25 mouse cellular contexts compared by ENCODE assay signal in genomic region chr11:31778766-31779165, GRCm38 (mm10).
DNase-seq lines count a peak whose midpoint lies in the region; ATAC-seq lines count a peak whose summit lies in the region.
"Had no signal": no experiment of that assay in that cellular context is flagged by ENCODE, and none has a peak within 500 bp of the region (broad histone marks: within the 10 kb centered on the region; RNA-seq: fewer than 3 reads in every experiment).

No protein-coding gene starts in this region.

- H3K4me3 ChIP-seq in embryonic facial prominence, embryonic 12.5 days: no peak overlapping the region
- H3K4me3 ChIP-seq in embryonic facial prominence, embryonic 10.5 days: no peak overlapping the region
- no peak overlapping the region for H3K4me3 ChIP-seq in liver, embryonic 13.5 days (replicated peaks)
- H3K4me3 ChIP-seq in liver, embryonic 11.5 days (ENCODE audit: low read depth, low read length): no peak overlapping the region
- no peak overlapping the region for H3K4me3 ChIP-seq in kidney, embryonic 16.5 days (ENCODE audit: low read length)
- H3K4me3 ChIP-seq: forebrain, embryonic 13.5 days; heart, adult 2 months; heart, embryonic 12.5 days; hindbrain, embryonic 13.5 days; midbrain, embryonic 13.5 days; neural tube, embryonic 13.5 days had no signal

- 0 out of 2 replicates have a peak, but pooled peaks have one; percentile 35 for ATAC-seq in embryonic facial prominence, embryonic 12.5 days (ENCODE audit: insufficient number of reproducible peaks, insufficient read depth, low FRiP score, low TSS enrichment)
- no peak for ATAC-seq in liver, embryonic 13.5 days (ENCODE audit: low read depth)
- no peak for ATAC-seq in liver, embryonic 11.5 days (replicated peaks; ENCODE audit: low FRiP score)
- ATAC-seq in kidney, embryonic 16.5 days (ENCODE audit: low FRiP score, low TSS enrichment): 0 out of 2 replicates have a peak, but pooled peaks have one; percentile 23
- ATAC-seq: forebrain, embryonic 13.5 days; lung, postnatal 0 days; midbrain, embryonic 13.5 days had no signal

- 36% methylated on average over 4 of the region's 4 CpGs for WGBS in embryonic facial prominence, embryonic 12.5 days
- WGBS in embryonic facial prominence, embryonic 10.5 days: 76% methylated on average over 4 of the region's 4 CpGs
- WGBS in liver, embryonic 13.5 days (ENCODE audit: insufficient replicate concordance): 80% methylated on average over 4 of the region's 4 CpGs
- WGBS in liver, embryonic 11.5 days: 75% methylated on average over 4 of the region's 4 CpGs
- WGBS in kidney, embryonic 16.5 days: 47% methylated on average over 4 of the region's 4 CpGs

- H3K27me3 ChIP-seq in embryonic facial prominence, embryonic 12.5 days: no peaks in the 10 kb centered on the region
- H3K27me3 ChIP-seq in embryonic facial prominence, embryonic 10.5 days (replicated peaks; ENCODE audit: low read depth, poor library complexity, severe bottlenecking): no peaks in the 10 kb centered on the region
- H3K27me3 ChIP-seq in liver, embryonic 13.5 days: no peaks in the 10 kb centered on the region
- no peaks in the 10 kb centered on the region for H3K27me3 ChIP-seq in liver, embryonic 11.5 days (replicated peaks; ENCODE audit: control insufficient read depth, insufficient read depth, low read length)
- H3K27me3 ChIP-seq in kidney, embryonic 16.5 days (ENCODE audit: insufficient read depth, low read length): no peaks in the 10 kb centered on the region
- H3K27me3 ChIP-seq: forebrain, embryonic 13.5 days; heart, embryonic 12.5 days; hindbrain, embryonic 13.5 days; midbrain, embryonic 13.5 days; neural tube, embryonic 13.5 days had no signal

- no peaks in the 10 kb centered on the region for H3K36me3 ChIP-seq in embryonic facial prominence, embryonic 12.5 days
- no peaks in the 10 kb centered on the region for H3K36me3 ChIP-seq in embryonic facial prominence, embryonic 10.5 days (replicated peaks)
- H3K36me3 ChIP-seq in liver, embryonic 13.5 days: no peaks in the 10 kb centered on the region
- no peaks in the 10 kb centered on the region for H3K36me3 ChIP-seq in liver, embryonic 11.5 days (ENCODE audit: control insufficient read depth, insufficient read depth, low read length)
- no peaks in the 10 kb centered on the region for H3K36me3 ChIP-seq in kidney, embryonic 16.5 days (ENCODE audit: insufficient read depth, low read length)
- H3K36me3 ChIP-seq: G1E; heart, embryonic 12.5 days; hindbrain, embryonic 13.5 days; midbrain, embryonic 13.5 days; neural tube, embryonic 13.5 days had no signal

- no peaks in the 10 kb centered on the region for H3K9me3 ChIP-seq in embryonic facial prominence, embryonic 12.5 days
- peaks cover 2% of the 10 kb centered on the region; the same call in 1 of the 2 replicates for H3K9me3 ChIP-seq in embryonic facial prominence, embryonic 10.5 days
- no peaks in the 10 kb centered on the region for H3K9me3 ChIP-seq in liver, embryonic 13.5 days (replicated peaks)
- H3K9me3 ChIP-seq in liver, embryonic 11.5 days (ENCODE audit: control insufficient read depth, low read length): no peaks in the 10 kb centered on the region
- H3K9me3 ChIP-seq in kidney, embryonic 16.5 days (ENCODE audit: low read length): peaks cover 7% of the 10 kb centered on the region; the same call in 1 of the 2 replicates
- H3K9me3 ChIP-seq: hindbrain, embryonic 13.5 days; neural tube, embryonic 13.5 days had no signal

- no peak for DNase-seq in embryonic facial prominence, embryonic 10.5 days (ENCODE audit: low spot score)
- no peak for DNase-seq in liver, embryonic 13.5 days
- no peak for DNase-seq in liver, embryonic 11.5 days (ENCODE audit: low spot score)
- DNase-seq in kidney, postnatal 36 days: peak; percentile 61
- no peak for DNase-seq in thymus, postnatal 10 days (ENCODE audit: low spot score in 2 of 2)
- DNase-seq in lung, postnatal 4 days: no peak
- DNase-seq: adrenal gland, postnatal 14 days; cerebellum, adult 18-20 months; cerebellum, postnatal 14 days; heart, adult 2 months; heart, postnatal 4 days; layer of hippocampus, postnatal 36 days; left cerebral cortex, postnatal 4 days; lung, adult 18-20 months; right cerebral cortex, postnatal 4 days had no signal

- no peaks in the 10 kb centered on the region for H3K4me1 ChIP-seq in embryonic facial prominence, embryonic 12.5 days
- peaks cover 5% of the 10 kb centered on the region; the same call in 1 of the 2 replicates for H3K4me1 ChIP-seq in embryonic facial prominence, embryonic 10.5 days
- H3K4me1 ChIP-seq in liver, embryonic 13.5 days (replicated peaks): peaks cover 40% of the 10 kb centered on the region
- H3K4me1 ChIP-seq in liver, embryonic 11.5 days (replicated peaks; ENCODE audit: control insufficient read depth, insufficient read depth, low read length): peaks cover 10% of the 10 kb centered on the region
- H3K4me1 ChIP-seq in kidney, embryonic 16.5 days (ENCODE audit: insufficient read depth, low read length): no peaks in the 10 kb centered on the region
- H3K4me1 ChIP-seq: forebrain, embryonic 13.5 days; hindbrain, embryonic 13.5 days; midbrain, embryonic 13.5 days; neural tube, embryonic 13.5 days had no signal

- H3K27ac ChIP-seq in embryonic facial prominence, embryonic 12.5 days: no peak overlapping the region
- H3K27ac ChIP-seq in embryonic facial prominence, embryonic 10.5 days (replicated peaks): no peak overlapping the region
- peak overlapping the region; percentile 57; the same call in 1 of the 2 replicates for H3K27ac ChIP-seq in liver, embryonic 13.5 days
- no peak overlapping the region for H3K27ac ChIP-seq in liver, embryonic 11.5 days (ENCODE audit: low read depth, low read length)
- H3K27ac ChIP-seq in kidney, embryonic 16.5 days (ENCODE audit: low read length): no peak overlapping the region
- H3K27ac ChIP-seq: forebrain, embryonic 13.5 days; heart, adult 2 months; hindbrain, embryonic 13.5 days; macrophage; midbrain, embryonic 13.5 days; neural tube, embryonic 13.5 days had no signal

- H3K4me2 ChIP-seq in embryonic facial prominence, embryonic 12.5 days (replicated peaks): no peak overlapping the region
- no peak overlapping the region for H3K4me2 ChIP-seq in liver, embryonic 13.5 days
- no peak overlapping the region for H3K4me2 ChIP-seq in liver, embryonic 11.5 days
- H3K4me2 ChIP-seq in kidney, embryonic 16.5 days (replicated peaks; ENCODE audit: low read depth, low read length): no peak overlapping the region
- H3K4me2 ChIP-seq: forebrain, embryonic 13.5 days; heart, embryonic 12.5 days; hindbrain, embryonic 13.5 days; midbrain, embryonic 13.5 days; neural tube, embryonic 13.5 days had no signal

- H3K9ac ChIP-seq in embryonic facial prominence, embryonic 12.5 days: no peak overlapping the region
- no peak overlapping the region for H3K9ac ChIP-seq in liver, embryonic 13.5 days
- no peak overlapping the region for H3K9ac ChIP-seq in liver, embryonic 11.5 days (ENCODE audit: low read depth, low read length)
- H3K9ac ChIP-seq in kidney, embryonic 16.5 days (replicated peaks; ENCODE audit: low read length): no peak overlapping the region
- H3K9ac ChIP-seq: forebrain, embryonic 13.5 days; heart, embryonic 12.5 days; hindbrain, embryonic 13.5 days; midbrain, embryonic 13.5 days; neural tube, embryonic 13.5 days had no signal

Comparison
In these comparisons a context has a peak if more than half of its experiments do, and no peak if none do; other contexts are left out.
1. ATAC-seq: peak in embryonic facial prominence, embryonic 12.5 days (single experiment) and kidney, embryonic 16.5 days (single experiment); none in liver, embryonic 13.5 days (single experiment) and liver, embryonic 11.5 days (single experiment).
2. DNase-seq: peak in kidney, postnatal 36 days (2 of 2); none in embryonic facial prominence, embryonic 10.5 days (single experiment), liver, embryonic 13.5 days (single experiment), liver, embryonic 11.5 days (single experiment), thymus, postnatal 10 days (0 of 2) and lung, postnatal 4 days (0 of 2).